Mouse (Mus musculus) embryonic facial prominence, embryonic 11.5 days (tissue): ENCODE measurements around the gene Slc4a4. TPM values are rescaled to one million over a fixed set of nuclear protein-coding genes. Genes with fewer than 3 reads are reported as not detected.
"Not testable (repeated sequence)": the region's sequence is repeated elsewhere in the genome, so short reads cannot be mapped to it uniquely, and the experiment has no call there.

Experiments used
- ATAC-seq: fragments of 200-750 bp; cut with Nextera tagmentation; replicated peaks from 2 replicates; pipeline ENCODE4 v1.8.0; 2017; ENCODE audit warnings: low read depth; ENCODE audit not compliant: insufficient number of reproducible peaks, low FRiP score, low TSS enrichment
- DNase-seq: peaks from one replicate; pipeline ENCODE4 v3.0.0-alpha.2; 2015; ENCODE audit warnings: low spot score
- H3K27ac ChIP-seq: fragments of 300-500 bp; sonication (generic); replicated peaks from 2 replicates; pipeline ENCODE4 v1.5.1; 2014; ENCODE audit warnings: mild to moderate bottlenecking, low read depth, low read length, control low read depth
- H3K27me3 ChIP-seq: fragments of 300-500 bp; sonication (generic); 2 replicates; pipeline ENCODE4 v1.6.1; 2014; ENCODE audit warnings: mild to moderate bottlenecking, low read length, moderate library complexity, mixed read lengths; ENCODE audit not compliant: control insufficient read depth, insufficient read depth
- H3K36me3 ChIP-seq: fragments of 300-500 bp; sonication (generic); replicated peaks from 2 replicates; pipeline ENCODE4 v1.6.1; 2014; ENCODE audit warnings: low read depth, mild to moderate bottlenecking, low read length, moderate library complexity, mixed read lengths; ENCODE audit not compliant: control insufficient read depth, insufficient read depth
- H3K4me1 ChIP-seq: fragments of 300-500 bp; sonication (generic); 2 replicates; pipeline ENCODE4 v1.6.1; 2014; ENCODE audit warnings: low read length, mixed read lengths; ENCODE audit not compliant: control insufficient read depth, insufficient read depth
- H3K4me2 ChIP-seq: fragments of 300-500 bp; sonication (generic); 2 replicates; pipeline ENCODE4 v1.6.1; 2014; ENCODE audit warnings: low read depth, mild to moderate bottlenecking, control low read depth, low read length, moderate library complexity
- H3K4me3 ChIP-seq: fragments of 300-500 bp; sonication (generic); 2 replicates; pipeline ENCODE4 v1.5.1; 2014; ENCODE audit warnings: low read depth, low read length, control low read depth
- H3K9ac ChIP-seq: fragments of 300-500 bp; sonication (generic); replicated peaks from 2 replicates; pipeline ENCODE4 v1.6.1; 2014; ENCODE audit warnings: mild to moderate bottlenecking, control low read depth, low read length
- H3K9me3 ChIP-seq: fragments of 300-500 bp; sonication (generic); replicated peaks from 2 replicates; pipeline ENCODE4 v1.6.1; 2016; ENCODE audit warnings: mild to moderate bottlenecking, low read length, inconsistent platforms, mixed read lengths; ENCODE audit not compliant: control insufficient read depth
- WGBS: fragments of 180-500 bp; shearing (Covaris S2); extraction: QIAGEN DNeasy Blood & Tissue Kit; methylation state at CpG from one replicate; pipeline ENCODE4 v1.1.7; 2014; 5-methylcytosine and 5-hydroxymethylcytosine counted together
- polyA plus RNA-seq: library from polyadenylated mRNA; unstranded; fragments of >200 nt; fragmentation: Nextera tagmentation; extraction: Ambion mirVana; gene quantifications from 2 replicates; pipeline ENCODE4 v1.2.1, GENCODE M21; 2014

Slc4a4 gene
- polyA plus RNA-seq, 1 experiment from 2014 or later = 1.6 TPM

DNA sequence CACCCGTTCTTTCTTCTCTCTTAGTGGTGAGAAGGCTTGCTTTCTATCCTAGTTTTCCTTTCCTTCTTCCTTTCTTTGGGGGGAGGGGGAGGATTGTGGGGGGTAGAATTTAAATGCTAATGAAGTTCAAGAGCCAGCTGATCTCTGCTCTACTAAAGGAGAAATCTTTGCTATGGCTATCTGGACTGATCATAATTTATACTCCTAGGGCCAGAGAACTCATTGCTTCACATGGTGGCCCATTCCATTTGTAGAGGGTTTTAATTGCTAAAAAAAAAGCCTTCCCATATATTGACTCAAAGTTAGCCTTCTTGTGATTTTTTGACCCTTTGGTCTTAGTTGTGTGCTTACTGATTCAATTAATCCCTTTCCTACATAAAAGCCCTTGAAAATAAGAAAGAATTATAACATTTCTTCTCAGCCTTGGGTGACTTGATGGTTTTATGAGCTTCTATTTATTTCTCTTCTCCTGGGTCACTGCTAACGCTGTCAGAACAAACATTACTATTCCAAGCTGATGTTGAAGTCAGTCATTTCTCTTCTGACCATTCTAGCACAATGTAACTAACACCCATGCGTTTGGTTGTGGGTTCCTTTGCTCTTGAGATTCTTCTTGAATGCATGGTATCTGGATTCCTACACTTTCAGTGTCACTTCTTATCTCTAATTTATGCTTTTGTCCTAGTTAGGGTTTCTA is 95.6 kb downstream of the Slc4a4 start:
- no peak for DNase-seq
- H3K4me3 ChIP-seq = no peak overlapping the region
- H3K27me3 ChIP-seq = no peaks in the 10 kb centered on the region
- no peak for ATAC-seq
- no peak overlapping the region for H3K27ac ChIP-seq
- WGBS = 79% methylated on average over 3 of the region's 3 CpGs
- no peak overlapping the region for H3K4me2 ChIP-seq
- H3K4me1 ChIP-seq = no peaks in the 10 kb centered on the region
- H3K9me3 ChIP-seq = no peaks in the 10 kb centered on the region
- no peak overlapping the region for H3K9ac ChIP-seq
- H3K36me3 ChIP-seq = no peaks in the 10 kb centered on the region

- ATAC-seq = no peak
- 96% methylated on average over 2 of the region's 2 CpGs for WGBS
These were observed 96.6 kb downstream of the Slc4a4 start for GRCm38 (mm10) chr5:88983170-88983569.

GRCm38 (mm10) chr5:88983652-88984051 is 97.0 kb downstream of the Slc4a4 start:
- Histone ChIP-seq H3K9ac (no peak overlapping the region), H3K4me3 (no peak overlapping the region), H3K27ac (no peak overlapping the region), H3K36me3 (no peaks in the 10 kb centered on the region), H3K4me2 (no peak overlapping the region), H3K27me3 (no peaks in the 10 kb centered on the region), H3K4me1 (no peaks in the 10 kb centered on the region), H3K9me3 (no peaks in the 10 kb centered on the region)
- 89% methylated on average over 7 of the region's 7 CpGs for WGBS
- DNase-seq (no peak), ATAC-seq (no peak)

More at GRCm38 (mm10) chr5:88983170-88983569, 96.6 kb downstream of the Slc4a4 start:
- no peak overlapping the region for H3K4me2 ChIP-seq
- H3K27ac ChIP-seq = no peak overlapping the region
- H3K9me3 ChIP-seq = no peaks in the 10 kb centered on the region
- no peaks in the 10 kb centered on the region for H3K36me3 ChIP-seq
- no peak overlapping the region for H3K9ac ChIP-seq
- H3K4me3 ChIP-seq = no peak overlapping the region
- no peak for DNase-seq
- no peaks in the 10 kb centered on the region for H3K27me3 ChIP-seq
- no peaks in the 10 kb centered on the region for H3K4me1 ChIP-seq

GRCm38 (mm10) chr5:88989018-88989417 is 102.4 kb downstream of the Slc4a4 start:
- Histone ChIP-seq H3K4me1 (no peaks in the 10 kb centered on the region), H3K4me3 (no peak overlapping the region), H3K27me3 (no peaks in the 10 kb centered on the region), H3K4me2 (no peak overlapping the region), H3K27ac (no peak overlapping the region), H3K9ac (no peak overlapping the region), H3K9me3 (no peaks in the 10 kb centered on the region), H3K36me3 (no peaks in the 10 kb centered on the region)
- DNase-seq = no peak
- ATAC-seq = no peak

DNA sequence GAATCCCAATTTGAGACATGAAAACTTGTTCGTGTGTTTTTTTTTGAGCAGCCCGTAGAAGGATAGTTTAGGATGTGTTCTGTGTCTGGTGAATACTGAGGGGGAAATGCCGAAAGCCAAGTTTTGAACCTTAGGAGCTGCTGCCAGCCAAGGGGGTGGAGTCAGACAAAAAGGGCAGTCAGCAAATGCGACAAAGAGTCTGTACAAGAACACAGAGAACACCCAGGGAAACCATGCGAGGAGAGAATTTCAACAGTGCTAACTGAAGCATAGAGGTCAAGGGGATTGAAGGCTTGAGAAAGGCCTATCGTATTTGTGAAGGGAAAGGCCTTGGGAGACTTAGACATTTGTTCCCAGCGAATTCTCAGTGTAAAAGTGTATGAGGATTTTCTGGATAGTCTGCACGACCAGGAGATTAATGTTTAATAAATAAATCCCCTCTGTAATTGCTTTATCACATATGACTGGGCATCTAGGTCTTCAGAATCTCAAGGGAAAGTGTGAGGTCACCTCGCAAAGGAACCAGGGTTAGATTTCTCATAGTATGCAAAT is 103.7 kb downstream of the Slc4a4 start:
- no peak overlapping the region for H3K9ac ChIP-seq
- no peaks in the 10 kb centered on the region for H3K36me3 ChIP-seq
- H3K27me3 ChIP-seq = no peaks in the 10 kb centered on the region
- ATAC-seq (no peak), DNase-seq (no peak)
- 80% methylated on average over 9 of the region's 9 CpGs for WGBS
- no peak overlapping the region for H3K27ac ChIP-seq
- no peaks in the 10 kb centered on the region for H3K4me1 ChIP-seq
- no peak overlapping the region for H3K4me2 ChIP-seq
- H3K4me3 ChIP-seq = no peak overlapping the region
- H3K9me3 ChIP-seq = no peaks in the 10 kb centered on the region

GRCm38 (mm10) chr5:88991309-88991708 is 104.7 kb downstream of the Slc4a4 start:
- H3K27ac ChIP-seq, DNase-seq, H3K36me3 ChIP-seq, H3K4me3 ChIP-seq, H3K27me3 ChIP-seq, ATAC-seq, H3K4me2 ChIP-seq, H3K4me1 ChIP-seq, H3K9me3 ChIP-seq, H3K9ac ChIP-seq: not testable (repeated sequence)
- WGBS = 87% methylated on average over 2 of the region's 2 CpGs

GRCm38 (mm10) chr5:88994533-88994932 is 107.9 kb downstream of the Slc4a4 start:
- Histone ChIP-seq H3K9me3 (no peaks in the 10 kb centered on the region), H3K4me1 (no peaks in the 10 kb centered on the region), H3K4me3 (no peak overlapping the region), H3K27ac (no peak overlapping the region), H3K9ac (no peak overlapping the region), H3K4me2 (no peak overlapping the region), H3K36me3 (no peaks in the 10 kb centered on the region), H3K27me3 (no peaks in the 10 kb centered on the region)
- DNase-seq = no peak
- ATAC-seq = no peak
- 80% methylated on average over 5 of the region's 5 CpGs for WGBS

GRCm38 (mm10) chr5:88996246-88996645 is 109.6 kb downstream of the Slc4a4 start:
- no peak overlapping the region for H3K4me2 ChIP-seq
- no peak overlapping the region for H3K27ac ChIP-seq
- 93% methylated on average over 8 of the region's 8 CpGs for WGBS
- no peaks in the 10 kb centered on the region for H3K4me1 ChIP-seq
- H3K9me3 ChIP-seq = no peaks in the 10 kb centered on the region
- H3K4me3 ChIP-seq = no peak overlapping the region
- ATAC-seq = no peak
- DNase-seq = no peak
- no peaks in the 10 kb centered on the region for H3K36me3 ChIP-seq
- no peak overlapping the region for H3K9ac ChIP-seq
- no peaks in the 10 kb centered on the region for H3K27me3 ChIP-seq
